Mouse (Mus musculus) hindbrain, postnatal 0 days (tissue): ENCODE data around the gene Btbd11. TPM values are rescaled to one million over a fixed set of nuclear protein-coding genes. Genes with fewer than 3 reads are reported as not detected.

Experiments
- ATAC-seq: fragments of 200-750 bp; cut with Nextera tagmentation; 2 replicates; pipeline ENCODE4 v1.8.0; 2017; ENCODE audit warnings: mild to moderate bottlenecking, moderate TSS enrichment, moderate library complexity
- DNase-seq: peaks from one replicate; pipeline ENCODE4 v3.0.0-alpha.2; 2015; ENCODE audit warnings: low spot score
- H3K27ac ChIP-seq: fragments of 300-500 bp; sonication (generic); 2 replicates; pipeline ENCODE4 v1.5.1; 2014; ENCODE audit warnings: mild to moderate bottlenecking
- H3K27me3 ChIP-seq: fragments of 300-500 bp; sonication (generic); 2 replicates; pipeline ENCODE4 v1.6.1; 2014; ENCODE audit warnings: low read length, mixed read lengths; ENCODE audit not compliant: insufficient read depth
- H3K36me3 ChIP-seq: fragments of 300-500 bp; sonication (generic); 2 replicates; pipeline ENCODE4 v1.6.1; 2014; ENCODE audit warnings: low read length, mixed read lengths; ENCODE audit not compliant: insufficient read depth
- H3K4me1 ChIP-seq: fragments of 300-500 bp; sonication (generic); 2 replicates; pipeline ENCODE4 v1.6.1; 2014; ENCODE audit warnings: antibody characterized with exemption, low read length, mixed read lengths; ENCODE audit not compliant: insufficient read depth
- H3K4me2 ChIP-seq: fragments of 300-500 bp; sonication (generic); 2 replicates; pipeline ENCODE4 v1.6.1; 2014; ENCODE audit warnings: low read depth, mild to moderate bottlenecking, low read length, moderate library complexity, mixed read lengths
- H3K4me3 ChIP-seq: fragments of 300-500 bp; sonication (generic); 2 replicates; pipeline ENCODE4 v1.5.1; 2014; ENCODE audit warnings: low read length
- H3K9ac ChIP-seq: fragments of 300-500 bp; sonication (generic); replicated peaks from 2 replicates; pipeline ENCODE4 v1.6.1; 2014; ENCODE audit warnings: mild to moderate bottlenecking, low read length, moderate library complexity, mixed read lengths
- H3K9me3 ChIP-seq: fragments of 300-500 bp; sonication (generic); 2 replicates; pipeline ENCODE4 v1.6.1; 2016; ENCODE audit warnings: low read length, mixed read lengths
- CTCF ChIP-seq: IDR thresholded peaks from 2 replicates; pipeline ENCODE4 v1.5.1; 2016; ENCODE audit warnings: antibody characterized with exemption, control low read depth, low read depth
- WGBS: fragments of 180-500 bp; shearing (Covaris S2); extraction: QIAGEN DNeasy Blood & Tissue Kit; methylation state at CpG from one replicate; pipeline ENCODE4 v1.1.7; 2014; 5-methylcytosine and 5-hydroxymethylcytosine counted together
- polyA plus RNA-seq: library from polyadenylated mRNA; unstranded; fragments of >200 nt; fragmentation: Nextera tagmentation; extraction: Ambion mirVana; gene quantifications from 2 replicates; pipeline ENCODE4 v1.2.1, GENCODE M21; 2015
- total RNA-seq: library from RNA; depleted of rRNA; stranded (reverse); fragments of >200 nt; gene quantifications from 2 replicates; pipeline ENCODE4 v1.2.3, GENCODE M21; 2014; rRNA removed

The Btbd11 gene
- total RNA-seq (72.9 and 79.1 TPM in 2 replicates), polyA plus RNA-seq (21.2 and 23.0 TPM in 2 replicates)

DNA sequence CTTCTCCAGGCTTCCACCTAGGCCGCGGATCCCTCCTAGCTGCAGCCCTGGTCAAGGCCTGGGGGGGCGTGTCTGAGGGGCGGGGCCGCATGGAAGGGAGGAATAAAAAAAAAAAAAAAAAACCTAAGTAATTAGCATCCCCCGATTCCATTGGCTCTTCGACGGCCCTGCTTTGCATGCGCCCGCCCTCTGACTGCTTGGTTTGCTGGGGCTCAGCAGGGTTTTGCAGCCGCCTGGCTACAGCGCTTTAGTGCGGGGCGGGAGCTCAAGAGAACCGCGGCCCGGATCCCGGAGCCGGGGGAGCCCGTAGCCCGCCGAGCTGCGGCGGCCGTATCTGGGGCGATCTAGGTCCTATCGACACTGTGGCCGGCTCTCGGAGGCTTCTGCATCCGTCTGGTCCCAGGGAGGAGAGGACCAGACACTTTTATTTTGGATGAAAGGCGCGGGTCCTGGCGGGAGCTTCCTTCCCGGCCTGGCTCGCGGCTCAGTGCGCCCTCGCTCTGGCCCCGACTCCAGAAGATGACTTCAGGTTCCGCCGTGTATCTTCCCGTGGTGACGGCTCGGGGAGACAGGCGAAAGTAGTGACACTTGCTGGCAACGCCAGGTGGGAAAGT lies at the start of gene Btbd11:
TSS of gene Btbd11 (plus strand) at position 210 of the 614 bp plus-strand sequence.
- Histone ChIP-seq H3K9me3 (no peaks in the 10 kb centered on the region), H3K27ac (peak within 1 kb of the TSS; percentile 76), H3K27me3 (no peaks in the 10 kb centered on the region), H3K36me3 (no peaks in the 10 kb centered on the region), H3K4me1 (peaks cover 5% of the 10 kb centered on the region; the same call in 1 of the 2 replicates), H3K4me2 (peak within 1 kb of the TSS; percentile 68), H3K4me3 (peak within 1 kb of the TSS; percentile 69), H3K9ac (peak within 1 kb of the TSS; percentile 67)
- TF ChIP-seq CTCF: peak; percentile 47
- peak; percentile 94 for ATAC-seq
- peak; percentile 97 for DNase-seq
- under 1% methylated on average over 45 of the region's 46 CpGs for WGBS

DNA sequence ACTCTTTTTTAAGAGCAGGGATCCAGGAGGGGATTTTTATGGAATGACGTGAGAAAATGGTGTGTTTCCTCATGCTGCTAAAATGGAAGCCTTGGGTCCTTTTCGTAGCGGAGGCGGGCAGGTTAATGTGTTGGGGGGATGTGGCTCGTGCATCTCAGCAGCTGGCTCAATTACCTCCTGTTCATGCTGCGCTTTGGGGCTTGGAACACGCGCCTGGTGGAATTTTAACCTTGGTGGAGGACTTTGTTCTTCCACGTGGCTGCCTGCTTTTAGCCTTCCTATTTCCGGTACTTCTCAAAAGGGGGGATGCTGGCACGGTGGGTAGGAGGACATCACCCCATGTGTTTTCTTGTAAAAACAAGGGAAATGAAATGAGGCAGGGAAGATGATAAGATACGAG lies 47.9 kb upstream of the Btbd11 start:
- no peak overlapping the region for H3K4me3 ChIP-seq
- no peaks in the 10 kb centered on the region for H3K27me3 ChIP-seq
- ATAC-seq: no peak
- H3K36me3 ChIP-seq: no peaks in the 10 kb centered on the region
- H3K9ac ChIP-seq: no peak overlapping the region
- no peak for DNase-seq
- TF ChIP-seq CTCF: no peak
- no peak overlapping the region for H3K27ac ChIP-seq
- no peaks in the 10 kb centered on the region for H3K9me3 ChIP-seq
- 54% methylated on average over 12 of the region's 12 CpGs for WGBS
- no peak overlapping the region for H3K4me2 ChIP-seq
- H3K4me1 ChIP-seq: no peaks in the 10 kb centered on the region

DNA sequence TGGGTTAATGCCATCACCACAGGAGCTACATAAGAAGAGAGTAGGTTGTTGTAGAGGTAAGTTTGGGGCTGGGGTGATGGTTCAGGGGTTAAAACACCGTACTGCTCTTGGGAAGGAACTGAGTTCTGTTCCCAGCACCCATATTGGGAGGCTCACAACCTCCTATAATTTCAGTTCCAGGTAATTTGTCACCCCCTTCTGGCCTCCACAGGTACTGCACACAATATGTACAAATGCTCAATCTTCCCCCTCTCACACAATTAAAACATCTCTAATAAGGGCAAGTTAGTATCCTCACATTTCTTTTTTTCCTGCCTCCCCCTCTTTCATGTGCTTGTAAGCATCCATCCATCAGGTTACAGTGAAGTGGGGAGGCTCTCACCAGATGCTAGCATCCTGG lies 44.7 kb upstream of the Btbd11 start:
- TF ChIP-seq CTCF: 0 out of 2 replicates have a peak, but pooled peaks have one; percentile 12
- Histone ChIP-seq H3K27ac (no peak overlapping the region), H3K27me3 (no peaks in the 10 kb centered on the region), H3K4me1 (no peaks in the 10 kb centered on the region), H3K4me3 (no peak overlapping the region), H3K4me2 (no peak overlapping the region), H3K9ac (no peak overlapping the region), H3K36me3 (no peaks in the 10 kb centered on the region), H3K9me3 (no peaks in the 10 kb centered on the region)
- ATAC-seq (no peak), DNase-seq (no peak)
- 94% methylated on average over 1 of the region's 1 CpGs for WGBS

DNA sequence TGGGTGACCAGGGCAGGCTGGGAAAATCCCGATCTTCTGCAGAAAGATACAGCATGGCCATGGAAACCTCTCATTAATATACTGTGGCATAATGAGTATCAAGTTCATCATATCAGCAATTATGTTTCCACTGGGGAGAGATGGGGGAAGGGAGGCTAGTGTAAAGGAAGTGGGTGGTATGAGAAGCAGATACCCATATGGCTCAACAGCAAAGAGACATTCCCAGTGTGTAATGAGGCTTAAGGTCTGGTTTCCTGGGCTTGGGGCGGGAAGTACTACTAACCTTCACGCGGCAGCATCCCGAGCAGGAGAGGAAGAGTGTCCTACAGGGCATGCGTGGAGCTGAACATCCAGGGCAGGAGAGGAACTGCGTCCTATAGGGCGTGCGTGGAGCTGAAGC lies 39.4 kb upstream of the Btbd11 start:
- Histone ChIP-seq H3K9me3 (no peaks in the 10 kb centered on the region), H3K27ac (no peak overlapping the region), H3K4me1 (no peaks in the 10 kb centered on the region), H3K9ac (no peak overlapping the region), H3K27me3 (no peaks in the 10 kb centered on the region), H3K36me3 (no peaks in the 10 kb centered on the region), H3K4me3 (no peak overlapping the region), H3K4me2 (no peak overlapping the region)
- ATAC-seq (no peak), DNase-seq (no peak)
- 77% methylated on average over 9 of the region's 9 CpGs for WGBS
- TF ChIP-seq CTCF: no peak

DNA sequence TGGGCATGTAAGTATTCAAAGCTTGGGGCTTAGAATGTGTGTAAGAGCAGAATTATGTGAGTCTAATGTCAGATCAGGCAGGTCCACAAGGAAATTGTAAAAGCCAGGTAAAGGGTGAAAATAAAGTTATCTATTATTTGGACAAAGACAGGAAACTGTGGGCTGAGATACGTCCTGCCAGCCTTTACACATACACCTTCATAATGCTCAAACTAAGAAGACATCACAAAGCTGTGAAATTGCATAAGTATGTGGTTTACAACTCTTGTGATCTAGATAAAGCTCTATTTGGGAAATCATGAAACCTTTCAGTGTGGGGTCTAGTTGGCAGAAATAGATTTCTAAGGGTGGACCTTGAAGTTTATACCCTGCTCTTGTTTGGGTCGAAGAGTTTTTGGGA lies 34.1 kb upstream of the Btbd11 start:
- Histone ChIP-seq H3K27me3 (no peaks in the 10 kb centered on the region), H3K4me2 (no peak overlapping the region), H3K4me3 (no peak overlapping the region), H3K27ac (no peak overlapping the region), H3K36me3 (no peaks in the 10 kb centered on the region), H3K9me3 (no peaks in the 10 kb centered on the region), H3K9ac (no peak overlapping the region), H3K4me1 (no peaks in the 10 kb centered on the region)
- DNase-seq (no peak), ATAC-seq (no peak)
- WGBS: 86% methylated on average over 2 of the region's 2 CpGs
- no peak for TF ChIP-seq CTCF

DNA sequence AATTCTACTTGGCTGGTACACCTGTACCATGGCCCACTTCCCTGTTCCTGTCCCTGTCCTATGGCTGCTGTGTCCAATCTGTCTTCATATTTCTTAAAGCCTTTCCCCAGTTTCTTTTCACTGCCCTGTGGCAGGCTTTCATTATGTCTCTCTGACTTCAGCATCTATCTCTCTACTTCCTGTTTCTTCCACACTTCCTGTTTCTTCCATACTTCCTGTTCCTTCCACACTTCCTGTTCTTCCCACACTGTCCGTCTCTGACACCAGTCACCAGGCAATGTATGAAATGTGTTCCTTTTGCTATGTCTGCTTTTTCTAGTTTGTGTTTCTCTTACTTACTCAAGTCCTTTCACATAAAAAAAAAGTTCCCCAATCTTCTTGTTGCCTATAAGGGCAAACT lies 32.3 kb upstream of the Btbd11 start:
- TF ChIP-seq CTCF: no peak
- no peak for ATAC-seq
- WGBS: 84% methylated on average over 1 of the region's 1 CpGs
- no peaks in the 10 kb centered on the region for H3K9me3 ChIP-seq
- no peaks in the 10 kb centered on the region for H3K27me3 ChIP-seq
- H3K4me3 ChIP-seq: no peak overlapping the region
- no peak for DNase-seq
- H3K4me2 ChIP-seq: no peak overlapping the region
- no peak overlapping the region for H3K27ac ChIP-seq
- H3K36me3 ChIP-seq: no peaks in the 10 kb centered on the region
- H3K4me1 ChIP-seq: no peaks in the 10 kb centered on the region
- no peak overlapping the region for H3K9ac ChIP-seq

DNA sequence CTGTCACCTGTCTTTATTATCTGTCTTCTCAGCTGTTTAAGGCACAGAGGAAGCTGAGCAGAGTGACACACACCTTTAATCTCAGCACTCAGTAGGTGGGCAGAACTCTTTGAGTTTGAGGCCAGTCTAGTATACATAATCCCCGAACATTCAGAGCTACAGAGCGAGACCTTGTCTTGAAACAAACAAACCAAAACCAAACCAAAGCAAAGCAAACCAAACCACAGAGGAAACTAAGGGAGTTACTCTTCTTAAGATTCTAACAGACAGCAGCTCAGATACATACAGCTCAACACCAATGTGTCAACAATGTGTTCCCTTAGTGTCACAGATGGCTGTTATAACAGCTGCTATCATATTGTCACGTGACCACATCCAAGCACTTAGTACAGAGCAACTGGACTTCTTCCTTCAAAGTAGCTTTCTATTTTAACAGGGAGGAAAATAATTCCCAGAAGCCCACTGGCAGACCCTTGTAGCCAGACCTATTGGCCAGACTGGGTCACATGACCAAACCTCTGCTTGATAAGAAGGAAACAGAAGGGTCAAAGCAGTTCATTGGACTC lies 27.0 kb upstream of the Btbd11 start:
- no peak overlapping the region for H3K4me3 ChIP-seq
- H3K9me3 ChIP-seq: no peaks in the 10 kb centered on the region
- ATAC-seq (no peak), DNase-seq (no peak)
- H3K4me1 ChIP-seq: no peaks in the 10 kb centered on the region
- no peaks in the 10 kb centered on the region for H3K36me3 ChIP-seq
- WGBS: 88% methylated on average over 3 of the region's 3 CpGs
- TF ChIP-seq CTCF: no peak
- no peak overlapping the region for H3K27ac ChIP-seq
- H3K9ac ChIP-seq: no peak overlapping the region
- H3K27me3 ChIP-seq: no peaks in the 10 kb centered on the region
- no peak overlapping the region for H3K4me2 ChIP-seq
